Mouse (Mus musculus) spleen, adult 18-20 months (tissue): Measurements from ENCODE around the gene Srrm3.

Source experiments
- DNase-seq, 2 experiments: peaks; one replicate each; pipeline ENCODE4 v3.0.0; 2022; ENCODE audit warnings: mixed read lengths in 2 of 2

The Srrm3 gene

GRCm38 (mm10) chr5:135824517-135824916 is 17.8 kb downstream of the Srrm3 start:
- no peak for DNase-seq

DNA sequence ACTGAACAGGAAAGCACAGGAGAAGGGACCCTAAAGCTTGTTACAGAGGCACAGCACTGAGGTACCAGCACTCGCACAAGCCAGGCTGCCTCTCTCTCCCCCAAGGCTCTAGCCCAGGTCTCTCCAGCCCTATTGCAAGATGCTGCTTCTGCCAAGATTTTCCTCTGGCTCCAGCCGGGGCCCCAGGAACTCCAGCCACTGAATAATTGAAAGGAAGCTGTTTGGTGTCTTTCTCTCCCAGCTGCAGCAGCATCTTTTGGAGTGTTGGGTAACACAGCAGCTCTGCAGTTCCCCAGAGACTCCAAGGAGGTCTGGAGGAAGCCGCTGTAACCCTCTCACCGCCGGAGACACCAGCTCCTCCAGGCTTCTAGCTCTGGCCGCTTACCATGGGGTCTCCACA is 19.5 kb downstream of the Srrm3 start:
- no peak for DNase-seq

DNA sequence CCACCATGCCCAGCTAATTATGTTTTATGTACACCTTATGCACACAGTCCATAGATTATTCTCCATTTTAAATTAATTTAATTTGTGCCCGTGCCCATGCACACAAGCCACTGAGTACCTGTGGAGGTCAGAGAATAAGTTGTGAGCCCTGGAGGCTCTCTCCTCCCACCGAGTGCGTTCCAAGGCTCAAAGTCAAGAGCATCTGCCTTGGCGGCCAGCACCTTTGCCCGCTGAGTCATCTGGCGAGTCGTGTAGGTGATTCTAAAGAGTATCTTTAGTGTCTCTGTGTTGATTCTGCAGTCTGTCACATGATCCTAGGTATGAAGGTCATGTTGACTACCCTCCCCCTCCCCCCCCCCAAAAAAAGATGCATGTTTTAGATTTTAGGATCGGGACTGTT is 22.7 kb downstream of the Srrm3 start:
- DNase-seq: no peak

DNA sequence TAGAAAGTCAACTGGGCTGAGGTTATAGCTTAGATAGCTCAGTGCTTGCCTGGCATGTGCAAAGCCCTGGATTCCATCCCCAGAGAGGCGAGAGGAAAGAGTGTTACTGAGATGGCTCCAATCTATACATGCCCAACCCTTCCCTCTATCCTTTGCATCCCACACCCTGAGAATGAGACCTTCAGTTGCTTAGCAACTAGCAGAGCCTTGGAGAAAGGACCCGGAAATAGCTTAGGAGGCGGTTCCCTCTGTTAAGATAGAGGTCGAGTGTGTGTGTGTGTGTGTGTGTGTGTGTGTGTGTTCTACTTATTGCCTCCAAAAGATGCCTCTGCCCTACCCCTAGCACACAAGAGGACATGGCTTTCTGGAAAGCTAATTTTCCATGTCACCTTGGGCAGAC is 26.0 kb downstream of the Srrm3 start:
- no peak for DNase-seq

GRCm38 (mm10) chr5:135834769-135835491 is 28.2 kb downstream of the Srrm3 start:
- DNase-seq: peak; percentile 43 to 59

DNA sequence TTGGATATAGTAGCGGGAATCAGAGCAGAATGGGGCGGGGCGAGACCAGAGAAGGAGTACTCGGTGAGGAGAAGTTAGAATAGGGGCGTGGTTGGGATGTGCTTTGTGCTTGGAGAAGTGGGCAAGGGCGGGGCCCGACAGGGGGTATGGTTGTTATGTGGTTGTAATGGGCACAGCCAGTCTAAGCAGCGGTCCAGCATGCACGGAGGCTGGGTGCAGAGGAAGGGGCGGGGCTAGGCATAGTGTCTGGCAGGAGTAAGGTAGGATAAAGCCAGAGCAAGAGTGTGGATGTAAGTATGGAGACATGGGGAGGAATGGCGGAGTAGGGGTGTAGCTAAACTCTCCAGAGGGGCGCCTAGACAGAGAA is 28.8 kb downstream of the Srrm3 start:
- DNase-seq: no peak

DNA sequence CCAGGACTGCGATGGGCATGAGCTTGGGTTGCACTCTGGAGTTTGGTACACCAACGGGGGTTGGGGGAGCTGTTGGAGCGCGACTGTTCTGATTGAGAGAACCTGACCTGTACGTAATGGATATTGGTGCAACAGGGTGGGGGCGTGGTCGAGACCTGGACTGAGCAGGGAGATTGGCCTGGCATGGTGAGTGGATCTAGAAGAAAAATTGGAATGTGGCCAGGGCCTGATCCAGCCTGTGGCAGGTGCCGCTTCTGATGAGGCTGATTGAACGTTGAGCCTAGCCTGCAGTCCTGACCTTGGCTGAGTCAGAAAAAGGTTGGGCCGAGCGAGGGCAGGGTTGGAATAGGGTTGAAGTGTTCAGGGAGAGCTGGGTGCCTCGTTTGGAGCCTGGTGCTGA is 29.3 kb downstream of the Srrm3 start:
- DNase-seq: no peak

DNA sequence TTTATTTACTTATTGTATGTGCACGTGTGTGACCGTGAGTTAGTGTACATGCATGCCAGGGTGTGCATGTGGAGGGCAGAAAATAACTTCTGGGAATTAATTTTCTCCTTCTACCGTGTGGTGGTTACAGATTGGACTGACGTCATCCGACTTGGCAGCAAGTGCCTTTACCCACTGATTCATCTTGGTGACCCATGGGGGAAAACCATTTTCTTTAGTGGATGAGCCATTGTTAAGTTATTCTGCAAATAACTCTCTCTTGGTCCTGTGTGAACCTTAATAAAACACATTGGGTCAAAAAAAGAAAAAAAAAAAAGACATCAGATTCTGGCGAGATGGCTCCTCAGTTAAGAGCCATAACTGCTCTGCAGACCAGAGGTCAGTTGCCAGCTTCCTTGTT is 35.0 kb downstream of the Srrm3 start:
- DNase-seq: no peak

DNA sequence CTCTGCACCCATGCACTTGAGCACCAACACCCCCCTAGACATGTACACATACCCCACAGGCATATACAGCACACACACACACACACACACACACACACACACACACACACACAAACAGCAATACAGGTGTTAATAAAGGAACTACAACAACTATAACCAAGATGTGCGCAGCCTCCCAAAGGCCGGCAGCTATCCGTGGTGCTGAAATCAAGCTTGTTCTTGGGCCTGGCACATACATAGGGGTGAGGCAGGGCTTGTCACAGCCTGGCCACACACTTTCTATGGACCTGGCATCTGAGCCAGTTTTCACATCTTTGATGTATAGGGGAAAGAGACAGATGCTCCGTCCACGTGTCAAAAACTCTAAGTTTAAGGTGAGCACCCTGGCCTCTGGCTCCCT is 36.7 kb downstream of the Srrm3 start:
- no peak for DNase-seq

DNA sequence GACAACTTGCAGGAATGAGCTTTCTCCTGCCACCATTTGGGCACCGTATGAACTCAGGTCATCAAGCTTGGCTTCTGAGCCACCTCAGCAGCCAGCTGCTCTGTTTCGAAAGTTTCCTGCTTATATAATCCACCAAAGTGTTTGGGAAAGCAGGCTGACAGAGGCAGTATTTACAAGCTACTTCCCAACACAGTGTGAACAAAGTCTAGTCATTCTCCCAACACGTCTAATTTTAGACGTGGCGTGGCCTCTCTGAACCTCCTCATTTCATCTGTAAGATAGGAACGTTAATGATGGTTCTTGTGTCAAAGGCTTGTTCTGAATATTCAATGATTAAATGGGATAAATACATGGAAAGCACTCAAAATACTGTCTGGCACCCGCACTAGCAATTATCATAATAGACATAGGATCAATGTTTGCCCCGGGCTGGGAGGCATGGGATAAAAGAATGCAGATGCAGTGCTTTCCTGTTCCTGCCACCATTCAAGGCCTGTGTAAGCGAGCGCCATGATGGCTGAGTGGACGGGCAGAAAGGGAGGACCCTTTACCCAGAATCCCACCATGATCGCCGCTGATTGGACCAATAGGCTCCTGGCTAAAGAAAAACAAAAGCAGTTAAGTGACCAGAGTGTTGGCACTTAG is 39.1 kb downstream of the Srrm3 start:
- no peak for DNase-seq

DNA sequence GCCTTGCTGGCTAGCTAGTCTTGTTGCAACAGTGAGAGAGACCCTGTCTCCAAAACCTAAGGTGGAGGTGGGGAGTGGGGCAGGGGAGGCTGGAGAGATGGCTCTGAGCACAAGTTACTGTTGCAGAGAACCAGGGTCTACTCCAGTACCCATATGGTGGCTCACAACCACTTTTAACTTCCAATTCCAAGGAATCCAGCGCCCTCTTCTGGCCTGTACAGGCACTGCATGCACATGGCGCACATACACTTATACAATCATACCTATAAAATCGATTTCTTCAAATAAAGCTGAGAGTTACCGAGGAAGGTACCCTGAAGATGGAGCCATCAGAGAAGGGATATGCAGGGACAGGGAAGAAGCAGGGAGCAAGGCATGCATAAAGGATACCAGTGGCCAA is 40.8 kb downstream of the Srrm3 start:
- no peak for DNase-seq

DNA sequence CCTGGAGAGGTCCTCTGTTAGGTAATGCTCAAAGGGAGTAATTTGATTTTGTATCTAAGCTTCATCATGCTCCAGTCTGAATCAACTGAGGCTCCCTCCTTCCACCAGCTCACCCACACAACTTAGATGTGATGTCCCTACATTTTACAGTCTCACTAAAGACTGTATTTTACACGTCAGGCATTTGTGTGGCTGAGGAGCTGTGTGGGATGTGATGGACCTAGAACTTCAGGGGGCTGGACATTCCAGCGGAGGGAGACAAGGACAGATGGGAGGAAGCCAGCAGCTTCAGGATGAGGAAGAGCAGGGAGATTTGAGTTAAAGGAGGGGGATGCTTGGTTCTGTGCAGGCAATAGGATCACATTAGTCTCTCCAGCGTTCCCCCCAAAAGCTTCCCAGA is 41.2 kb downstream of the Srrm3 start:
- DNase-seq: no peak

DNA sequence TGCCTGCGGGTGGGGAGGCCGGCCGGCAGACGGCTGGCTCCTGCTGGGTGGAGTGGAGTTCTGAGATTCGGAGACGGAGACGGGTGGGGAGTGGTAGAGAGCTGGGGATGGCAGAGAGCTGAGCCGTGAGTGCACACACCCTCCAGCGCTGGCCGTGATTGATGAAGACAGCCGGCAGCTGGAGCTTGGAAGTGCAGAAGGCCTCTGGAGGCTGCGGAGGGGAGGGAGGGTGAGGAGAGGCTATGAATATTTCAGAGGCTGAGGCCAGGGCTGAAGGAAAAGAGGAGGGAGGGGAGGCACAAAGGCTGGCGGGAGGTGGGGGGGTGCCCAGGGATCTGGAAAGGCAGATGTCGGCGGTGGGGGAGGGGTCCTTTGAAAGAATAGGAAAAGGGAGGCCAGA is 44.3 kb downstream of the Srrm3 start:
- DNase-seq: no peak

DNA sequence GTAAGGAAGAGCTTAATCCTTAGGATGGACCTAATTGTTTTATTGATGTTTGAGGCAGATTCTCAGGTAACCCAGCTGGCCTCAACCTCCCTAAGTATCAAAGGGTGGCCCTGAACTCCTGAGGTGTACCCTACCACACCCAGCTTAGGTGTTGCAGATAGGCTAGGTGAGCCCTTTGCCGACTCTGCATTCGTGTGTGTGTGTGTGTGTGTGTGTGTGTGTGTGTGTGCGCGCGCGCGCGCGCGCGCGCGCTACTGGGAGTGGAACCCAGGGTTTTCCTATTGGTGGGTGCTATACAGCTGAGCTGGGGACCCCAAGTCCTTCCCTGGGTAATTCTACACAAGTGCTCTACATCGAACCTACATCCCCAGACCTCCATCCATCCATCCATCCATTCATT is 44.8 kb downstream of the Srrm3 start:
- DNase-seq: no peak

DNA sequence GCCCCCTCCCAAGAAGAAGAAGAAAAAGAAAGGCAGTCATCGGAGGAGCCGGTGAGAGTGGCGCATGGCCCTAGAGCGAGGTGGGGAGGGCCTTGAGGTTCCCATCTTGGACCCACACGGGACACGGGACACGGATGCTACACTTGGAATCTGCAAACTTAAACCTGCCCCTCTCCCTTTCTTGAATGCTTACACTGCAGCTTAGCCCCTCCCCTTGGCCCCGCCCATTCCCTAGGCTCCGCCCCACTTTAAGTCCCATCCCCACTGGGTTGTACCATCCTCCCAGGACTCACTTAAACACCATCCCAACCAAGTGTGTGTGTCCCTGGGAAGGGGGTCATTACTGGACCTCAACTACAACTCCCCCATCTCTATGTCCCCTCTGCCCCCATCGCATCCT is 45.7 kb downstream of the Srrm3 start:
- DNase-seq: no peak

DNA sequence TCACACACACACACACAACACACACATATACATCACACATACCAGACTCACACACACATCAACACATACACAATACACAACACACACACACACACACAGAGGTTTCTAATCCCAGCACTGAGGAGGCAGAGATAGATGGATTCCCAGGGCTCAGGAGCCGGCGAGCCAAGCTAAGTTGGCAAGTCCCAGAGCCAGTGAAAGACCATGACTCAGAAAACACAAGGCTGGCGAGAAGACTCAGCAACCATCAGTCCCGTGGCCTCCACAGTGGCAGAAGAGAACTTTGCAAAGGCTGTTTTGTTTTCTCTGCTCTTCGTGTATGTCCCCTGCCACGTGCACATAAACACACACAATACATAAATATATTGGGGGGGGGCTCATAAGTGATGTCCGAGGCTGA is 47.0 kb downstream of the Srrm3 start:
- no peak for DNase-seq

DNA sequence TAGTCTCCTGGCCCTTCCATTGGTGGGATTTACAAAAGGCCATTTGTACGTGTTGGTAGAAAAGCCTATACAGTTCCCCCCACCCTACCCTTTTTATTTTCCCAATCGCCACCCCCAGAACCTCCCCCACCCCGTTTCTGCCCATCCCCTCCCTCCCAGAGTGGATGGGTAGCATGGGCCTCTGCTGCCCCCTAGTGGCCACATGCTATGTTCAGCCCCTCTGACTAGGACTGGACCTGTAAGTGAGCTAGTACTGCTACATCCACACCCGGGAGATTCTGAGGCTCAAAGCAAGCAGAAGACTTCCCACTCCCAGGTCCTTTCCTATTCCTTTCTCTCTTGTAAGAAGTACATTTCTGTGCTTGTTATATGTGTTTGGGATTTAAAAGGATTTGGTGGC is 48.5 kb downstream of the Srrm3 start:
- DNase-seq: peak; percentile 33 to 74

DNA sequence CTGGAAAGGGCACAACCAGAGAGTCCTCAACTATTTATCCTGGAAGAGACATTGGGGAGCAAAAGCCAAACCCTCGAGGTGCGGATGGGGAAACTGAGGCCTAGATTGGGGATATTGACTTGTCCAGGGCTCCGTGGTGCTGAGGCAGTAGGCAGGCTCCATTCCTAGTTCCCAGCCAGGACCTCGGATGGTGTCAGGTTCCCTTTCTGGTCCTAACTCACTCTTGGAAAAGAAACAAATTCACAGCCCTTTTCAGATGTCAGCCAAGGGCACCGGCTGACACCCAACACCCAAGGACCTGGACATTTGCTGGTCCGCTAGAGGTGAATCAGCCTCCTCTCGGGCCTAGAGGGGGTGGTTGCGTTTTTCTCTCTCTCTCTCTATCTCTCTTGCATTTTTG is 60.0 kb downstream of the Srrm3 start:
- no peak for DNase-seq

DNA sequence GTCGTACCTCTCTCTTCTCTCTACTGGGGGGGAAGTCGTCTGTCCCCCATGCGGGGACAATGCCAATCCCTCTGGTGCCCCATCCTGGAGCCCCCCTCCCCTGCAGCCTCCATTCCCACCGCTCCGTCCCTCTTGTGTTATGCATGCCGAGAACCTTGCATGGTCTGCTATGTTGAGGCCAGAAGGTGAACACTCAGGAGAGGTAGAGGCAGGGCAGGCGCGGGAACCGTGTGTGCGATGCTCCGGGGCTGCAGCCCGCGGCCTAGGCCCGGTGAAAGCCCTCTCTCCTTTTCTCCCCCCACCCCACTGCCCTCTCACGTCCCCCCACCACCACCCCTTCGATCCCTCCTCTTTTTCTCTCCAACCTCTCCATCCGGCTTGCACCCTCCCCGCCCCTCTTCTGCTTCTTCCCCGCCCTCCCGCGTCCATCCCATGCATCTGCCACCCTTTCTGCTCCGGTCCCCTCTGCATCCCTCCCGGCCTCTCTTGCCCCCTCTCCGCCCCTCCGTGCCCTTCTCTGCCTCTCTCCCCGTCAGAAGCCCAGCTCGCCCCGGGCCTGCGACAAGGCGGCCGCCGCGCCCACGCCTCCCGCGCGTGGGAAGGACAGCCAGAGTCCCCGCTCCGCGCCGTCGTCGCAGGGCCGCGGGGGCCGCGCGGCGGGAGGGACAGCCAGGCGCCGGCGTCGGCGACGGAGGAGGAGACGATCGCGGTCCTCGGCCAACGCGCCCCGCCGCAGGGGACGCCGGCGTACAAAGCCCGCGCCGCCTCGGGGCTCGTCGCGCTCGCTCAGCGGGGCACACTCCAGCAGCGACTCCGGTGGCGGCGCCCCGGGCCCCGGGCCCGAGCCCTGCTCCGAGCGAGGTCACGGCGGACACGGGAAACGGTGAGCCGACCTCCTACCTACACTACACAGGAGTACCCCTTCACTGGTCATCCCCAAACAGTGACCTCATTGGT is 61.2 kb downstream of the Srrm3 start:
- no peak for DNase-seq

DNA sequence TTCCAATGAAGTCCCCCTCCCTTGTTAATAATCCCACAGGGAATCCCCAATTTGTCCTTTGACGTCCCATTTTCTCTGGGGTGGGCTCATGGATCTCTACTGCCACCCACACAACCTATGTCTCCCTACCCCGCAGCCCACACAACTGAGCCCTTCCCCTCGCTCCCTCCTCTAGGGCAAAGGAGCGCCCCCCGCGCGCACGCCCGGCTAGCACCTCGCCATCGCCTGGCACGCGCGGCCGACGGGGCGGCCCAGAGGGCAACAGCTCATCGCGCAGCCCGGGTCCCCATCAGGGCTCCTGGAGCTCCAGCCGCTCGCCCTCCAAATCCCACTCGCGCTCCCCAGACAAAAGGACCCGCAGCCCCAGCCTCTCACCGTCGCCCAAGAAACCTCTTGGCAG is 62.0 kb downstream of the Srrm3 start:
- no peak for DNase-seq

- no peak for DNase-seq
Observed at GRCm38 (mm10) chr5:135869661-135870423, 63.2 kb downstream of the Srrm3 start.

- no peak for DNase-seq
Observed at GRCm38 (mm10) chr5:135870505-135870904, 63.8 kb downstream of the Srrm3 start.

GRCm38 (mm10) chr5:135872996-135873395 is 66.3 kb downstream of the Srrm3 start:
- DNase-seq: no peak
